Mouse (Mus musculus): ENCODE data around the gene Cpne2. TPM values are rescaled to one million over a fixed set of nuclear protein-coding genes. Genes with fewer than 3 reads are reported as not detected.
A peak's percentile ranks its signal among the peaks of the same experiment; 100 is the strongest.

Cpne2 gene
- polyA plus RNA-seq, 1 experiment: 28.1 TPM

DNA sequence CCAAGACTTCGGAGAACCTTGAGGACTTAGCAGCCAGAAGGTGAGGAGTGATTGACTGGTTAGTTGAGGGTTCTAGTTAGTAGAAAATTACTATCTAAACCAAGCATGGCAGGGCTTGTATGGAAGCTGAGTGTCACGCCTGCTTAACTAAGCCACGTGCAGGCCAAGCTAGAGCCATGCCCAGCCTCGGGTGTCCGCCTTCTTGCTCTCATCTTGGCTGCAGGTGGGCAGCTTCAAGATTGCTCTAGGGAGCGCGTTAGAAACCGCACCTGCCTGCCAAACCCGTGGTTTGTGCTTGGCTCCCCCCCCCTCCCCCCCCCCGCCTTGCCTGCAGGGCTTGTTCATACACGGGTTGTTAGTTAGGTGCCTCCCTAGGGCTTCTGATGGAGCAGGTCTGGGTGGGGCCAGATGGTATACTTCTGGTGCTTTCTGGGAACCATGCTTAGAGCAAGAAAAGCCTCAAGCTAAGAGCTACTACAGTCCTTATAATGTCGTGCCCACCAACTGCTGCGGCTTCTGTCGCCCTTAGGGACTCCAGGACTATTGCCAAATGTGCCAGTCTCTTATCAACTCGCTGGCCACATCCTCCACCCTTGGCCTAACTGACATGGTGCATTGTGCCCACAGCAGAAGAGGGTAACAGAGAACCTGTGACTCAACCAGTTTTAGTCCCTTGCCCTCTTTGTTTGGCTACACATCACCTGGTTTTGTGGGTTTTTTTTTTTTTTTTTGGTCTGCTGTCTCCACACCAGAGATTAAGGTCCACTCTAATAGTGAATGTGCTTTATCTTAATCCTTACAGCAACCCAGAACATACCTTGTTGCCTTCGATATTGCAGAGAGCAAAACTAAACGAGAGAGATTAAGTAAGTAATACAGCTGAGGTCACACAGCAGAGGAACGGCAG, 8.4 kb downstream of the Cpne2 start:
- H3K27me3 ChIP-seq (ENCODE audit: control insufficient read depth, insufficient read depth, low read length): no peaks in the 10 kb centered on the region
- H3K4me1 ChIP-seq (replicated peaks; ENCODE audit: control insufficient read depth, insufficient read depth, low read length): peaks cover 7% of the 10 kb centered on the region
- no peak overlapping the region for H3K4me3 ChIP-seq (ENCODE audit: control insufficient read depth, insufficient read depth, low read length)
- no peak for DNase-seq
- TF ChIP-seq POLR2A (IDR thresholded peaks at IDR 0.05; ENCODE audit: control insufficient read depth, extremely low read depth, insufficient read depth, low read length, poor library complexity): no peak
- TF ChIP-seq CTCF (IDR thresholded peaks at IDR 0.05; ENCODE audit: borderline replicate concordance, control insufficient read depth, extremely low read depth, insufficient read depth, low read length, poor library complexity): no peak
- WGBS: 12% methylated on average over 18 of the region's 18 CpGs
- no peaks in the 10 kb centered on the region for H3K36me3 ChIP-seq (ENCODE audit: control insufficient read depth, insufficient read depth, low read length)
- H3K27ac ChIP-seq (ENCODE audit: control insufficient read depth, insufficient read depth, low read length): no peak overlapping the region

DNA sequence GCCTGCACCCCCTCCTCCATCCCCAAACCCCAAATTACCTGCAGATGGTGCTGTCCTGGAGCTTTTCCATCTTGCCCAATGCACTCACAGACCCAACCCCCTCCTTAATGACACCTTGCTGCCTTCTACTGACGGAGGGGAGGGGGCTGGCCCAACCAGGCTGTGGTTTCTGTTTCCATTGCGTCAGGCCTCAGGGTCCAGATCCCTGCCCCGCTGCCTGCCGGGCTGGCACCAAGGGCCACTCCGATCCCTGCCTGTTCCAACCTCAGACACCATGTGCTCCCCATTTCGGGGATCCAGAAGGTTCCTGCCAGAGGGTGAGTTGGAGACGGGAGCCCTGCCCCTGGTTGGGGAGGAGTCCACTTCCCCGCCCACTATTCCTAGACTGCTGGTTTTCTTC, 11.2 kb downstream of the Cpne2 start:
- Histone ChIP-seq H3K4me1 (replicated peaks; ENCODE audit: control insufficient read depth, insufficient read depth, low read length) (peaks cover 7% of the 10 kb centered on the region), H3K4me3 (ENCODE audit: control insufficient read depth, insufficient read depth, low read length) (no peak overlapping the region), H3K27me3 (ENCODE audit: control insufficient read depth, insufficient read depth, low read length) (no peaks in the 10 kb centered on the region), H3K36me3 (ENCODE audit: control insufficient read depth, insufficient read depth, low read length) (no peaks in the 10 kb centered on the region), H3K27ac (ENCODE audit: control insufficient read depth, insufficient read depth, low read length) (no peak overlapping the region)
- TF ChIP-seq POLR2A (IDR thresholded peaks at IDR 0.05; ENCODE audit: control insufficient read depth, extremely low read depth, insufficient read depth, low read length, poor library complexity): no peak
- no peak for TF ChIP-seq CTCF (IDR thresholded peaks at IDR 0.05; ENCODE audit: borderline replicate concordance, control insufficient read depth, extremely low read depth, insufficient read depth, low read length, poor library complexity)
- no peak for DNase-seq
- 89% methylated on average over 8 of the region's 8 CpGs for whole genome bisulfite sequencing

- H3K36me3 ChIP-seq (ENCODE audit: control insufficient read depth, insufficient read depth, low read length): no peaks in the 10 kb centered on the region
- H3K4me1 ChIP-seq (replicated peaks; ENCODE audit: control insufficient read depth, insufficient read depth, low read length): peaks cover 7% of the 10 kb centered on the region
- no peak for DNase-seq
- TF ChIP-seq CTCF (IDR thresholded peaks at IDR 0.05; ENCODE audit: borderline replicate concordance, control insufficient read depth, extremely low read depth, insufficient read depth, low read length, poor library complexity) (no peak), POLR2A (IDR thresholded peaks at IDR 0.05; ENCODE audit: control insufficient read depth, extremely low read depth, insufficient read depth, low read length, poor library complexity) (no peak)
- H3K4me3 ChIP-seq (ENCODE audit: control insufficient read depth, insufficient read depth, low read length): no peak overlapping the region
- H3K27me3 ChIP-seq (ENCODE audit: control insufficient read depth, insufficient read depth, low read length): no peaks in the 10 kb centered on the region
- H3K27ac ChIP-seq (ENCODE audit: control insufficient read depth, insufficient read depth, low read length): peak overlapping the region; percentile 50; the same call in 1 of the 2 replicates
- 63% methylated on average over 5 of the region's 5 CpGs for WGBS
Measured at GRCm38 (mm10) chr8:94549041-94549440, 16.3 kb downstream of the Cpne2 start.

GRCm38 (mm10) chr8:94549482-94549881, 16.7 kb downstream of the Cpne2 start:
- TF ChIP-seq CTCF (IDR thresholded peaks at IDR 0.05; ENCODE audit: borderline replicate concordance, control insufficient read depth, extremely low read depth, insufficient read depth, low read length, poor library complexity): no peak
- no peak for TF ChIP-seq POLR2A (IDR thresholded peaks at IDR 0.05; ENCODE audit: control insufficient read depth, extremely low read depth, insufficient read depth, low read length, poor library complexity)

DNA sequence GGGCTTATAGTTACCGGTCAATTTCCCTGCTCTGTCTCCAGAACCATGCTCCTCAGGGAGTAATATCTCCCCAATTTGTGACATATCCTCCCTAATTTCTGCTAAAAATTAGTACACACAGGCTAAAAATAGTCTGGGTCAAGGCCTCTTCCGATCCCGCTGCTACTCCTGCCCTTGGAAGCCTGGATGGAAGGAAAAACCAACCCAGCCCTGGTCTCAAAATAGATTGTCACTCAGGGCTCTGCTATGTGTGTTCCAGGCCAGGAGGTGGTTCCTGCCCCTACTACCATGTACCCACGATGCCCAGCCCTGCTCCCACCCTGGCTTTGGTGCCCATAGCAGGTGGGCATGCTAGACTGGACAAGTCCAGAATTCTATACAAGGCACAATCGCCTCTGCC, 17.2 kb downstream of the Cpne2 start:
- H3K4me3 ChIP-seq (ENCODE audit: control insufficient read depth, insufficient read depth, low read length): no peak overlapping the region
- no peak overlapping the region for H3K27ac ChIP-seq (ENCODE audit: control insufficient read depth, insufficient read depth, low read length)
- no peaks in the 10 kb centered on the region for H3K36me3 ChIP-seq (ENCODE audit: control insufficient read depth, insufficient read depth, low read length)
- 91% methylated on average over 5 of the region's 5 CpGs for WGBS
- H3K4me1 ChIP-seq (replicated peaks; ENCODE audit: control insufficient read depth, insufficient read depth, low read length): peaks cover 7% of the 10 kb centered on the region
- TF ChIP-seq POLR2A (IDR thresholded peaks at IDR 0.05; ENCODE audit: control insufficient read depth, extremely low read depth, insufficient read depth, low read length, poor library complexity) (no peak), CTCF (IDR thresholded peaks at IDR 0.05; ENCODE audit: borderline replicate concordance, control insufficient read depth, extremely low read depth, insufficient read depth, low read length, poor library complexity) (no peak)
- no peaks in the 10 kb centered on the region for H3K27me3 ChIP-seq (ENCODE audit: control insufficient read depth, insufficient read depth, low read length)
- no peak for DNase-seq

More at GRCm38 (mm10) chr8:94549482-94549881, 16.7 kb downstream of the Cpne2 start:
- Histone ChIP-seq H3K27ac (ENCODE audit: control insufficient read depth, insufficient read depth, low read length) (peak overlapping the region; percentile 50; the same call in 1 of the 2 replicates), H3K4me1 (replicated peaks; ENCODE audit: control insufficient read depth, insufficient read depth, low read length) (peaks cover 7% of the 10 kb centered on the region), H3K27me3 (ENCODE audit: control insufficient read depth, insufficient read depth, low read length) (no peaks in the 10 kb centered on the region), H3K36me3 (ENCODE audit: control insufficient read depth, insufficient read depth, low read length) (no peaks in the 10 kb centered on the region), H3K4me3 (ENCODE audit: control insufficient read depth, insufficient read depth, low read length) (no peak overlapping the region)
- 28% methylated on average over 5 of the region's 5 CpGs for WGBS
- no peak for DNase-seq

GRCm38 (mm10) chr8:94551471-94552422, 19.0 kb downstream of the Cpne2 start:
- H3K36me3 ChIP-seq (ENCODE audit: control insufficient read depth, insufficient read depth, low read length): no peaks in the 10 kb centered on the region
- DNase-seq: no peak

More at GRCm38 (mm10) chr8:94551471-94552422, 19.0 kb downstream of the Cpne2 start:
- Histone ChIP-seq H3K27me3 (ENCODE audit: control insufficient read depth, insufficient read depth, low read length) (no peaks in the 10 kb centered on the region), H3K4me3 (ENCODE audit: control insufficient read depth, insufficient read depth, low read length) (no peak overlapping the region), H3K27ac (ENCODE audit: control insufficient read depth, insufficient read depth, low read length) (no peak overlapping the region), H3K4me1 (replicated peaks; ENCODE audit: control insufficient read depth, insufficient read depth, low read length) (peaks cover 7% of the 10 kb centered on the region)
- TF ChIP-seq CTCF (IDR thresholded peaks at IDR 0.05; ENCODE audit: borderline replicate concordance, control insufficient read depth, extremely low read depth, insufficient read depth, low read length, poor library complexity) (no peak), POLR2A (IDR thresholded peaks at IDR 0.05; ENCODE audit: control insufficient read depth, extremely low read depth, insufficient read depth, low read length, poor library complexity) (no peak)
- WGBS: 77% methylated on average over 17 of the region's 17 CpGs

Data from thymus, adult 2 months (tissue).